Mouse (Mus musculus) bone marrow macrophage, adult 2 months (primary cell): Measurements from ENCODE around the gene Utp11.

Experiments used
- CTCF ChIP-seq: IDR thresholded peaks from 2 replicates; pipeline ENCODE4 v1.5.1; 2012; ENCODE audit warnings: low read depth, mild to moderate bottlenecking, low read length, moderate library complexity
- POLR2A ChIP-seq: IDR thresholded peaks from 2 replicates; pipeline ENCODE4 v1.6.1; 2012; ENCODE audit warnings: mild to moderate bottlenecking, low read depth, low read length, borderline replicate concordance

DNA sequence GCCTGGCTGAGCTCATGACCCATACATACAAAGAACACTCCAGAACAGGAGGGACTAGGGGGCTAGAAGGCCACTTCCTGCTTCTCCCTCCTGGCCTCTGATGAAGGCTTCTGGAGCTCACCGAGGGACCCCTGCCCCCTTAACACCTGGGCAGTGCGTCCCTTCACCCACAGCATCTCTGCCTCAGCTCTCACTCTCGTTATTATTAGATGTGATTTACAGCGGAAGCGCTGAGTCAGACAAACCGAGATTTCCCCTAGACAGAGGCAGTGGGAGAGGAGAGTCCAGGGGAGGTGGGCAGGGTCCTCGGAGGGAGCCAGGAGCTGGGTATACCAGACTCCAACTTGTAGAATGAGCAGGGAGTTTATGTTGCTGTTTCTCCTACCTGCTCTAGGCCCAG is 21.8 kb downstream of the Utp11 start:
- no peak for TF ChIP-seq CTCF
- no peak for TF ChIP-seq POLR2A
